Mouse (Mus musculus): ENCODE measurements around the gene Myo18a.

The Myo18a gene

DNA sequence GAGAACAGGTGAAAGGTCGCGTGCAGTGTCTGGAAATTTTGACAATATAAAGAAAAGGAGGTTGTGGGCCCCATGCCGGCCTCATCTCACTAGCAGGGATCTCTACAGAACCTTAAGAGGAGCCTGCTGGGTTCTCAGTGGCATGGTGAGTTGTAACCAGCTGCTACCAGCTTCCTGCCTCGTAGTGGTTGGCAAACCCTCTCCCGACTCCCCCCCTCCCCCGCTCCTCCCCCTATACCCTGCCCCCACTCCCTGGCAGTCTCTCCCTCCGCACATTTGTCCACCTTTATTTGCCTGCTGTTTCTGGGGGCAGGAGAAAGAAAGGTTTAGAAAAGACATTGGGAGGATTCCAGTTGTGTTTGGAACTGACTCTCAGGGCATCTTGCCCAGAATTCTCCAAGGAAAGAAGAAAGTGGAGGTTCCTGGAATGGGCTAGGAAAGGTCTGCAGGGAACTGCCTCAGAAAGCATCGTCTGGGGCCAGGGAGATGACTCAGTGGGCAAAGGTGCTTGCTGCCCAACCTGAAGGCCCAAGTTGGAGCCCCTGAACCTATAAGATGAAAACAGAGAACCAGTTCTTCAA, 138.8 kb downstream of the Myo18a start:
- DNase-seq: no peak

- no peak for DNase-seq
Measured at GRCm38 (mm10) chr11:77903761-77904160, 140.7 kb downstream of the Myo18a start.

- DNase-seq: no peak
Measured at GRCm38 (mm10) chr11:77904707-77905106, 141.7 kb downstream of the Myo18a start.

- no peak for DNase-seq
Measured at GRCm38 (mm10) chr11:77906097-77906687, 143.1 kb downstream of the Myo18a start.

DNA sequence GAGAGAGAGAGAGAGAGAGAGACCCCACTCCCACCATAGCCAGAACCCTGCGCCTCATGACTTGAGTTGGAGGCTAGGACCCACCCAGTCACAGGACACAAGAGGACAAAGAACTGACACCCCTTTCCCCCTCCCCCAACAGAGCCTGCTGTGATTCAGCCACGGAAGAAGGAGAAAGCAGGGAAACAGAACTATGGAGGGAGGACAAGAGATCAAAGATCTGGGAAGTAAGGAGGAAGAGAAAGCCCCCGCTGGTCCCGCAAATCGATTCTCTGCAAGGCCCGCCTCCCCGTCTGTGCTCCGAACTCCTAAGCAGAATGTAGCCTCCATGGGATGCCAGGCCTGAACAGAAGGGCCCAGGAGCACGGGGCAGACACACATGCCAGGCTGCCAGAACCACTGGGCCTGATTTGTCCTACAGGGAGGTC, 143.7 kb downstream of the Myo18a start:
- no peak for DNase-seq

DNA sequence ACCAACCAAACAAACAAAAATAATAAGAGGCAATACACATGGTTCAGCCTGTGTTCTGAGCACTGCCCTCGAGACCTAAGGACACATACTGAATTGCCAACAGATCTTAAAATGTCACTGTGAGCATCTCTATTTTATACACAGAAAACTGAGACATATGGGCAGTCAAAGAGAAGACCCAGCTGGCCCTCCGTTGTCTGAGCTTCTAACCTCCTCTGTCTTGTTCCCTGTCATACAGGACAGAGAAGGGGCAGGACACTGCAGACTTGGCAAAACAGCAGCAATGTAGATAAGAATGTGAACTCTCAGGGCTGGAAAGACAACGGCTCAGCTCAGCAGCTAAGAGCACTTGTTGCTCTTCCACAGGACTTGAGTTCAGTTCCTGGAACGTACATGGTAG, 145.4 kb downstream of the Myo18a start:
- DNase-seq: no peak

GRCm38 (mm10) chr11:77909376-77909775, 146.3 kb downstream of the Myo18a start:
- no peak for DNase-seq

DNA sequence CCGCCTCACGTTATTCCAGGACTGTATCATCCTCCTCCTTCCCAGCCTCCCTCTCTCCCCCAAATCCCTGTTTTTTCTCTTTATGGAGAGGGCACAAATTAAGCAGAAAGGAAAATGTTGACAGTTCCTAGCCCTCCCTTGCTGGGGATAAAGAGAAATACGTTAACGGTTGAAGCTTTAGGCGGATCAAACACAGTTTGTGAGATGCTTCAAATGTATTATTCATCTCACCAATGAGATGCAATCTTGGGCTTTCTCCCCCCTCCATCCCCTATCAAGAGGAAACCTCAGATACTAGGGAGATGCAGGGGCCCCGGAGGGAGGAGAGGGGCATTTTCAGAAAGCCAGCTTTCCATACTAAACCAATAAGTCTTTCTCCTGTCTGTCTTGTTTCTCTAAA, 146.7 kb downstream of the Myo18a start:
- DNase-seq: no peak

GRCm38 (mm10) chr11:77913505-77913904, 150.5 kb downstream of the Myo18a start:
- DNase-seq: no peak

DNA sequence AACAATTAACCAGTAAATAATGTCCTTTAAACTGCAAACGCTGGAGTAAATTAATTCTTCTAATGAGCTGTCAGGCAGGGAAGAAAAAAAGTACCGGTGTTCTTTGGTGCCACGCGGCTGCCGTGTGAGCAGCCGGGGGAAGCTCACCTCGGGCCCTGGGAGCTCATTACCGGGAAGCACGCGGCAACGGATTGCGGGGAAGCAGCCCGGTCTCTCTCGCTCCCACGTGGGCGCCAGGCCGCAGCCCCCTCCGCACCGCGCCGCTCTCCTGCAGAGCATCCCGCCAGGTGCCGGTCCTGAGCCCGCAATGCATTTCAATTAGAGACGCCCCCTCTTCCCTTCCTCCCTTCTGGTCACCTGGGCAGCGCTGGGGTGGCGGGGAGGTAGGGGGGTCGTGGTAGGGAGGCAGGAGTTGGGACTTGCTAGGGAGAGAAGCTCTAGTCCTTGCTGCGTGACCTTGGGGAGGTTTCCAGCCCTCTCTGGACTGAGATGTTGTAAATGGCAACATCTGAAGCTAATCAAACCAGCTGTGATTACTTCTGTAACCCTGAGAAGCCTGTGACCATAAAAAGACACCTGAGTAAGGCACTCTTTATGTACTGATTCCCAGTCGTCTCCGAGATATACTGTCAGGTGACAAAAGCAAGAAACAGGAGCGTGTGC, 151.7 kb downstream of the Myo18a start:
- DNase-seq: no peak

Measured in liver (tissue).